ENCODE assay signal across 16 mouse cellular contexts in genomic region chr10:60443078-60443477, GRCm38 (mm10). TPM values are rescaled to one million over a fixed set of nuclear protein-coding genes. Genes with fewer than 3 reads are reported as not detected.
A peak's percentile ranks its signal among the peaks of the same experiment; 100 is the strongest.
DNase-seq lines count a peak whose midpoint lies in the region; ATAC-seq and TF ChIP-seq lines count a peak whose summit lies in the region.
"Had no signal": no experiment of that assay in that cellular context is flagged by ENCODE, and none has a peak within 500 bp of the region (broad histone marks: within the 10 kb centered on the region; RNA-seq: fewer than 3 reads in every experiment).

No protein-coding gene starts in this region.

- H3K27me3 ChIP-seq in lung, embryonic 14.5 days (ENCODE audit: insufficient read depth, low read length) = no peaks in the 10 kb centered on the region
- H3K27me3 ChIP-seq in ES-Bruce4 (ENCODE audit: control insufficient read depth, insufficient read depth, low read length, poor library complexity, severe bottlenecking) = no peaks in the 10 kb centered on the region
- no peaks in the 10 kb centered on the region for H3K27me3 ChIP-seq in midbrain, embryonic 11.5 days (ENCODE audit: control insufficient read depth, insufficient read depth, low read length)
- H3K27me3 ChIP-seq: embryonic facial prominence, embryonic 13.5 days had no signal

- H3K4me3 ChIP-seq in lung, embryonic 14.5 days (ENCODE audit: low read depth, low read length) = no peak overlapping the region
- H3K4me3 ChIP-seq in ES-Bruce4 (ENCODE audit: low read depth, low read length) = no peak overlapping the region
- no peak overlapping the region for H3K4me3 ChIP-seq in midbrain, embryonic 11.5 days (ENCODE audit: low read depth, low read length)
- H3K4me3 ChIP-seq: embryonic facial prominence, embryonic 13.5 days; limb, embryonic 10.5 days; myocyte had no signal

- no peak overlapping the region for H3K27ac ChIP-seq in lung, embryonic 14.5 days (ENCODE audit: low read depth)
- no peak overlapping the region for H3K27ac ChIP-seq in ES-Bruce4 (ENCODE audit: insufficient read depth, low read length)
- no peak overlapping the region for H3K27ac ChIP-seq in midbrain, embryonic 11.5 days (ENCODE audit: low read depth, low read length)
- H3K27ac ChIP-seq: embryonic facial prominence, embryonic 13.5 days; limb, embryonic 10.5 days had no signal

- peak; percentile 16 for DNase-seq in embryo, embryonic 11 days
- DNase-seq in embryo, embryonic 10 days (ENCODE audit: low spot score) = no peak
- DNase-seq in lung, embryonic 14.5 days = peak; percentile 7
- DNase-seq in lung, postnatal 4 days = no peak
- no peak for DNase-seq in layer of hippocampus, adult 18-20 months (ENCODE audit: low spot score in 2 of 2)
- no peak for DNase-seq in midbrain, embryonic 11.5 days (ENCODE audit: low spot score, missing footprints)
- DNase-seq: cerebellum, adult 9-11 months; forebrain, postnatal 0 days; heart, postnatal 10 days had no signal

- H3K4me1 ChIP-seq in lung, embryonic 14.5 days (ENCODE audit: insufficient read depth) = no peaks in the 10 kb centered on the region
- no peaks in the 10 kb centered on the region for H3K4me1 ChIP-seq in ES-Bruce4 (ENCODE audit: control insufficient read depth, insufficient read depth, low read length)
- no peaks in the 10 kb centered on the region for H3K4me1 ChIP-seq in midbrain, embryonic 11.5 days (ENCODE audit: control insufficient read depth, insufficient read depth, low read length)
- H3K4me1 ChIP-seq: embryonic facial prominence, embryonic 13.5 days; limb, embryonic 10.5 days had no signal

- ATAC-seq in lung, embryonic 14.5 days (ENCODE audit: insufficient read depth) = no peak
- ATAC-seq in erythroid progenitor cell, adult 5-6 weeks (replicated peaks; ENCODE audit: low FRiP score, poor library complexity, severe bottlenecking) = 0 out of 2 replicates have a peak, but pooled peaks have one; percentile 17
- ATAC-seq in midbrain, embryonic 11.5 days (ENCODE audit: low FRiP score) = no peak
- ATAC-seq: forebrain, postnatal 0 days; intestine, embryonic 16.5 days had no signal

- no peak for TF ChIP-seq CTCF in lung, embryonic 14.5 days (IDR thresholded peaks at IDR 0.05; ENCODE audit: low read depth)
- TF ChIP-seq CTCF in ES-Bruce4 (IDR thresholded peaks at IDR 0.05; ENCODE audit: low read depth, low read length) = peak; percentile 50

- WGBS in lung, embryonic 14.5 days = 5% methylated on average over 2 of the region's 2 CpGs
- WGBS in midbrain, embryonic 11.5 days = 7% methylated on average over 2 of the region's 2 CpGs

- H3K9me3 ChIP-seq in lung, embryonic 14.5 days (ENCODE audit: low read depth, low read length) = no peaks in the 10 kb centered on the region
- no peaks in the 10 kb centered on the region for H3K9me3 ChIP-seq in ES-Bruce4 (replicated peaks; ENCODE audit: control insufficient read depth, insufficient read depth, low read length, poor library complexity, severe bottlenecking)
- no peaks in the 10 kb centered on the region for H3K9me3 ChIP-seq in midbrain, embryonic 11.5 days (ENCODE audit: control insufficient read depth, low read length)
- H3K9me3 ChIP-seq: limb, embryonic 10.5 days had no signal

- TF ChIP-seq POLR2A in ES-Bruce4 (IDR thresholded peaks at IDR 0.05; ENCODE audit: insufficient read depth, low read length) = no peak

- TF ChIP-seq EP300 in ES-Bruce4 (IDR thresholded peaks at IDR 0.05; ENCODE audit: insufficient read depth, low read depth, low read length) = no peak

- H3K36me3 ChIP-seq in lung, embryonic 14.5 days (ENCODE audit: insufficient read depth) = no peaks in the 10 kb centered on the region
- H3K36me3 ChIP-seq in ES-Bruce4 (ENCODE audit: control insufficient read depth, insufficient read depth, low read length, poor library complexity, severe bottlenecking) = no peaks in the 10 kb centered on the region
- H3K36me3 ChIP-seq in midbrain, embryonic 11.5 days (ENCODE audit: control insufficient read depth, insufficient read depth, low read length) = no peaks in the 10 kb centered on the region
- H3K36me3 ChIP-seq: embryonic facial prominence, embryonic 13.5 days; limb, embryonic 10.5 days had no signal

- no peak overlapping the region for H3K4me2 ChIP-seq in lung, embryonic 14.5 days
- H3K4me2 ChIP-seq in midbrain, embryonic 11.5 days = no peak overlapping the region
- H3K4me2 ChIP-seq: embryonic facial prominence, embryonic 13.5 days had no signal

- no peak overlapping the region for H3K9ac ChIP-seq in lung, embryonic 14.5 days
- H3K9ac ChIP-seq in ES-Bruce4 (ENCODE audit: low read depth, poor library complexity, severe bottlenecking) = no peak overlapping the region
- H3K9ac ChIP-seq in midbrain, embryonic 11.5 days (ENCODE audit: low read length) = no peak overlapping the region
- H3K9ac ChIP-seq: embryonic facial prominence, embryonic 13.5 days; forebrain, postnatal 0 days had no signal

RNA-seq across cellular contexts. Expression of gene Gm17455, which starts 43.6 kb away (rescaled TPM):
- polyA plus RNA-seq in lung, embryonic 14.5 days (2014; fragmentation: Nextera tagmentation; extraction: Ambion mirVana) = 0.74 and 1.2 TPM in 2 replicates
- polyA plus RNA-seq in ES-Bruce4 (2011; ENCODE audit: insufficient read depth, insufficient read length, low read depth, missing spikeins) = not detected in 2 replicates
- not detected in 2 replicates for total RNA-seq in erythroid progenitor cell, adult 5-6 weeks (2015; ENCODE audit: low replicate concordance)
- total RNA-seq in erythroid progenitor cell, adult 5-6 weeks (2017; ENCODE audit: low replicate concordance) = not detected in 2 replicates
- not detected for total RNA-seq in layer of hippocampus, adult 18-20 months (2021)
- 3.0 and 3.7 TPM in 2 replicates for polyA plus RNA-seq in midbrain, embryonic 11.5 days (2014; fragmentation: Nextera tagmentation; extraction: Ambion mirVana)
- total RNA-seq: heart, postnatal 10 days had no signal
- polyA plus RNA-seq: C2C12 had no signal

Comparison
In these comparisons a context has a peak if more than half of its experiments do, and no peak if none do; other contexts are left out.
1. DNase-seq: peak in embryo, embryonic 11 days (single experiment) and lung, embryonic 14.5 days (single experiment); none in embryo, embryonic 10 days (single experiment), lung, postnatal 4 days (0 of 2), layer of hippocampus, adult 18-20 months (0 of 2) and midbrain, embryonic 11.5 days (single experiment).